ENCODE assay signal across 11 mouse cellular contexts in the genomic region with DNA sequence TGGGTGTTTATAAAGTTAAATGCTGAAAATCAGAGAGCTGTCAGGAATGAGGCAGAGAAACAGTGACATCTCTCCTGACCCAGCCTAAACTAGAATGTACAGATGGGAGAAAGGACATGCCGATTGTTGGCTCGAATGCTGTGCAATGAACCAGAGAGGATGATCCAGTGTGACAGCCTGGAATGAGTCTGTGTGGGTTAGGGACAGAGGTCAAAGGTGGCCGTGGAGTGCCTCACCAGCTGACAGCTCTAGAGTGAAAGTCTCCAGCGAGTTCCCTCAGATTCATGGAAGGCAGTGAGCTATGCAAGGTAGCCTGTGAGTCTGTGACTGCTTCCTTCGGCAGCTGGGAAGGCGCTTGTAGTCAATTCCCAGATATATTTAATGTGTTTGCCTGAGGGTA.
A peak's percentile ranks its signal among the peaks of the same experiment; 100 is the strongest.
DNase-seq lines count a peak whose midpoint lies in the region; ATAC-seq and TF ChIP-seq lines count a peak whose summit lies in the region.
"Had no signal": no experiment of that assay in that cellular context is flagged by ENCODE, and none has a peak within 500 bp of the region (broad histone marks: within the 10 kb centered on the region; RNA-seq: fewer than 3 reads in every experiment).

No protein-coding gene starts in this region.

- H3K36me3 ChIP-seq in neural tube, embryonic 15.5 days, result no peaks in the 10 kb centered on the region
- no peaks in the 10 kb centered on the region for H3K36me3 ChIP-seq in hindbrain, embryonic 12.5 days
- H3K36me3 ChIP-seq: forebrain, embryonic 15.5 days; liver, embryonic 13.5 days had no signal

- no peaks in the 10 kb centered on the region for H3K9me3 ChIP-seq in neural tube, embryonic 15.5 days (replicated peaks)
- H3K9me3 ChIP-seq in hindbrain, embryonic 12.5 days (replicated peaks), result no peaks in the 10 kb centered on the region
- H3K9me3 ChIP-seq: forebrain, embryonic 15.5 days; liver, embryonic 13.5 days had no signal

- no peak overlapping the region for H3K27ac ChIP-seq in neural tube, embryonic 15.5 days (replicated peaks)
- no peak overlapping the region for H3K27ac ChIP-seq in hindbrain, embryonic 12.5 days
- H3K27ac ChIP-seq in layer of hippocampus, adult 2 months, result no peak overlapping the region
- H3K27ac ChIP-seq: forebrain, embryonic 15.5 days; liver, embryonic 13.5 days had no signal

- H3K4me1 ChIP-seq in neural tube, embryonic 15.5 days, result no peaks in the 10 kb centered on the region
- H3K4me1 ChIP-seq in hindbrain, embryonic 12.5 days, result peaks cover 8% of the 10 kb centered on the region; the same call in 1 of the 2 replicates
- H3K4me1 ChIP-seq: forebrain, embryonic 15.5 days; liver, embryonic 13.5 days had no signal

- no peaks in the 10 kb centered on the region for H3K27me3 ChIP-seq in neural tube, embryonic 15.5 days (replicated peaks)
- no peaks in the 10 kb centered on the region for H3K27me3 ChIP-seq in hindbrain, embryonic 12.5 days
- H3K27me3 ChIP-seq: forebrain, embryonic 15.5 days; liver, embryonic 13.5 days had no signal

- H3K4me2 ChIP-seq in neural tube, embryonic 15.5 days, result no peak overlapping the region
- 0 out of 2 replicates have a peak overlapping the region, but pooled peaks have one; percentile 0 for H3K4me2 ChIP-seq in hindbrain, embryonic 12.5 days (replicated peaks)
- H3K4me2 ChIP-seq: forebrain, embryonic 15.5 days; liver, embryonic 13.5 days had no signal

- peak; percentile 31 for DNase-seq in neural tube, embryonic 10.5 days (ENCODE audit: extremely low spot score, low spot score)
- DNase-seq in kidney, postnatal 36 days, result peak; percentile 4 to 12
- no peak for DNase-seq in layer of hippocampus, adult 2 months (ENCODE audit: low spot score in 2 of 2)
- DNase-seq in gastrocnemius, postnatal 10 days, result no peak
- DNase-seq in urinary bladder, postnatal 14 days (ENCODE audit: low spot score), result no peak
- DNase-seq: liver, embryonic 13.5 days had no signal

- WGBS in neural tube, embryonic 15.5 days, result 31% methylated on average over 6 of the region's 6 CpGs
- WGBS in hindbrain, embryonic 12.5 days, result 8% methylated on average over 6 of the region's 6 CpGs

- H3K9ac ChIP-seq in neural tube, embryonic 15.5 days (replicated peaks), result no peak overlapping the region
- H3K9ac ChIP-seq in hindbrain, embryonic 12.5 days, result no peak overlapping the region
- H3K9ac ChIP-seq: forebrain, embryonic 15.5 days; liver, embryonic 13.5 days had no signal

- TF ChIP-seq CTCF in layer of hippocampus, adult 2 months (conservative IDR thresholded peaks at IDR 0.05), result no peak

- no peak for ATAC-seq in neural tube, embryonic 15.5 days (ENCODE audit: low FRiP score)
- peak; percentile 71 for ATAC-seq in hindbrain, embryonic 12.5 days (ENCODE audit: low FRiP score)
- no peak for ATAC-seq in granulocyte monocyte progenitor cell, adult 5-6 weeks (replicated peaks; ENCODE audit: poor library complexity, severe bottlenecking)
- ATAC-seq: CD4-positive, CD25-positive, alpha-beta regulatory T cell, adult 4 months; forebrain, embryonic 15.5 days had no signal

- H3K4me3 ChIP-seq in neural tube, embryonic 15.5 days (replicated peaks), result no peak overlapping the region
- H3K4me3 ChIP-seq in hindbrain, embryonic 12.5 days, result no peak overlapping the region
- no peak overlapping the region for H3K4me3 ChIP-seq in layer of hippocampus, adult 2 months
- H3K4me3 ChIP-seq: forebrain, embryonic 15.5 days; liver, embryonic 13.5 days had no signal

Comparison
In these comparisons a context has a peak if more than half of its experiments do, and no peak if none do; other contexts are left out.
1. DNase-seq: peak in neural tube, embryonic 10.5 days (single experiment) and kidney, postnatal 36 days (2 of 2); none in layer of hippocampus, adult 2 months (0 of 2), gastrocnemius, postnatal 10 days (single experiment) and urinary bladder, postnatal 14 days (single experiment).